Mouse (Mus musculus) ES-Bruce4 (cell line): ENCODE results near the gene Ptprg.

Source experiments
- CTCF ChIP-seq: IDR thresholded peaks from one replicate; pipeline ENCODE4 v1.8.1; 2011; ENCODE audit warnings: low read depth, low read length
- POLR2A ChIP-seq: IDR thresholded peaks from one replicate; pipeline ENCODE4 v1.8.1; 2011; ENCODE audit warnings: low read length; ENCODE audit not compliant: insufficient read depth

GRCm38 (mm10) chr14:11604133-11604865 is 51.0 kb downstream of the Ptprg start:
- no peak for TF ChIP-seq POLR2A
- TF ChIP-seq CTCF, result no peak
